Mouse (Mus musculus): Measurements from ENCODE around the gene Ch25h. TPM values are rescaled to one million over a fixed set of nuclear protein-coding genes. Genes with fewer than 3 reads are reported as not detected.
A peak's percentile ranks its signal among the peaks of the same experiment; 100 is the strongest.

Gene Ch25h
- polyA plus RNA-seq, 1 experiment from 2014 or later: 2.3 TPM

GRCm38 (mm10) chr19:34511528-34511927, 36.6 kb upstream of the Ch25h start:
- 73% methylated on average over 8 of the region's 8 CpGs for WGBS
- Histone ChIP-seq H3K9ac (no peak overlapping the region), H3K4me2 (no peak overlapping the region), H3K9me3 (no peaks in the 10 kb centered on the region), H3K36me3 (replicated peaks) (peaks cover 8% of the 10 kb centered on the region; the same call in 1 of the 2 replicates), H3K4me1 (no peaks in the 10 kb centered on the region), H3K27me3 (no peaks in the 10 kb centered on the region), H3K27ac (no peak overlapping the region), H3K4me3 (replicated peaks) (no peak overlapping the region)
- no peak for ATAC-seq (ENCODE audit: low FRiP score)

GRCm38 (mm10) chr19:34510717-34511116, 35.8 kb upstream of the Ch25h start:
- 93% methylated on average over 5 of the region's 5 CpGs for WGBS
- no peak overlapping the region for H3K4me2 ChIP-seq
- H3K27me3 ChIP-seq: no peaks in the 10 kb centered on the region
- H3K4me3 ChIP-seq (replicated peaks): no peak overlapping the region
- no peak overlapping the region for H3K27ac ChIP-seq
- peaks cover 11% of the 10 kb centered on the region; the same call in 1 of the 2 replicates for H3K36me3 ChIP-seq (replicated peaks)
- no peaks in the 10 kb centered on the region for H3K9me3 ChIP-seq
- H3K4me1 ChIP-seq: no peaks in the 10 kb centered on the region
- no peak for ATAC-seq (ENCODE audit: low FRiP score)
- no peak overlapping the region for H3K9ac ChIP-seq

GRCm38 (mm10) chr19:34505161-34505721, 30.3 kb upstream of the Ch25h start:
- Histone ChIP-seq H3K4me3 (replicated peaks) (no peak overlapping the region), H3K27me3 (no peaks in the 10 kb centered on the region), H3K27ac (no peak overlapping the region), H3K9ac (no peak overlapping the region), H3K36me3 (replicated peaks) (peaks cover 11% of the 10 kb centered on the region; the same call in 1 of the 2 replicates), H3K4me1 (no peaks in the 10 kb centered on the region), H3K9me3 (no peaks in the 10 kb centered on the region), H3K4me2 (no peak overlapping the region)
- ATAC-seq (ENCODE audit: low FRiP score): no peak
- 94% methylated on average over 12 of the region's 12 CpGs for WGBS

GRCm38 (mm10) chr19:34500763-34501162, 25.8 kb upstream of the Ch25h start:
- no peak overlapping the region for H3K4me3 ChIP-seq (replicated peaks)
- no peak overlapping the region for H3K27ac ChIP-seq
- no peaks in the 10 kb centered on the region for H3K27me3 ChIP-seq
- peaks cover 4% of the 10 kb centered on the region; the same call in 1 of the 2 replicates for H3K36me3 ChIP-seq (replicated peaks)
- no peaks in the 10 kb centered on the region for H3K4me1 ChIP-seq
- H3K4me2 ChIP-seq: no peak overlapping the region
- no peaks in the 10 kb centered on the region for H3K9me3 ChIP-seq
- WGBS: 52% methylated on average over 4 of the region's 4 CpGs
- no peak overlapping the region for H3K9ac ChIP-seq
- no peak for ATAC-seq (ENCODE audit: low FRiP score)

- WGBS: 89% methylated on average over 1 of the region's 1 CpGs
- H3K36me3 ChIP-seq (replicated peaks): no peaks in the 10 kb centered on the region
- H3K27me3 ChIP-seq: no peaks in the 10 kb centered on the region
- no peak overlapping the region for H3K27ac ChIP-seq
- no peak overlapping the region for H3K4me3 ChIP-seq (replicated peaks)
- ATAC-seq (ENCODE audit: low FRiP score): no peak
- no peaks in the 10 kb centered on the region for H3K4me1 ChIP-seq
- H3K4me2 ChIP-seq: no peak overlapping the region
- no peak overlapping the region for H3K9ac ChIP-seq
- no peaks in the 10 kb centered on the region for H3K9me3 ChIP-seq
Observed at GRCm38 (mm10) chr19:34496353-34496752, 21.4 kb upstream of the Ch25h start.

GRCm38 (mm10) chr19:34493859-34494258, 18.9 kb upstream of the Ch25h start:
- Histone ChIP-seq H3K9ac (no peak overlapping the region), H3K4me1 (no peaks in the 10 kb centered on the region), H3K9me3 (no peaks in the 10 kb centered on the region), H3K27ac (no peak overlapping the region), H3K36me3 (replicated peaks) (no peaks in the 10 kb centered on the region), H3K27me3 (no peaks in the 10 kb centered on the region), H3K4me2 (no peak overlapping the region), H3K4me3 (replicated peaks) (no peak overlapping the region)
- WGBS: 89% methylated on average over 4 of the region's 4 CpGs
- no peak for ATAC-seq (ENCODE audit: low FRiP score)

- no peak overlapping the region for H3K9ac ChIP-seq
- no peak for ATAC-seq (ENCODE audit: low FRiP score)
- no peaks in the 10 kb centered on the region for H3K9me3 ChIP-seq
- H3K4me2 ChIP-seq: no peak overlapping the region
- 16% methylated on average over 4 of the region's 4 CpGs for WGBS
- no peaks in the 10 kb centered on the region for H3K4me1 ChIP-seq
- 0 out of 2 replicates have a peak, but pooled peaks cover 7% of the 10 kb centered on the region for H3K27me3 ChIP-seq
- no peaks in the 10 kb centered on the region for H3K36me3 ChIP-seq (replicated peaks)
- no peak overlapping the region for H3K4me3 ChIP-seq (replicated peaks)
- H3K27ac ChIP-seq: no peak overlapping the region
Observed at GRCm38 (mm10) chr19:34483547-34483946, 8.6 kb upstream of the Ch25h start.

- Histone ChIP-seq H3K27me3 (peaks cover 57% of the 10 kb centered on the region), H3K9me3 (no peaks in the 10 kb centered on the region), H3K4me2 (peak overlapping the region; percentile 96), H3K27ac (no peak overlapping the region), H3K4me3 (replicated peaks) (peak overlapping the region; percentile 58), H3K4me1 (peaks cover 7% of the 10 kb centered on the region), H3K36me3 (replicated peaks) (no peaks in the 10 kb centered on the region), H3K9ac (peak overlapping the region; percentile 42)
- WGBS: 5% methylated on average over 49 of the region's 49 CpGs
- ATAC-seq (ENCODE audit: low FRiP score): peak; percentile 58
Observed at GRCm38 (mm10) chr19:34474228-34474990, 555 bp downstream of the Ch25h start.

GRCm38 (mm10) chr19:34471703-34472102, 3.3 kb downstream of the Ch25h start:
- Histone ChIP-seq H3K9ac (no peak overlapping the region), H3K4me2 (no peak overlapping the region), H3K4me3 (replicated peaks) (no peak overlapping the region), H3K36me3 (replicated peaks) (no peaks in the 10 kb centered on the region), H3K27me3 (peaks cover 42% of the 10 kb centered on the region), H3K27ac (no peak overlapping the region), H3K9me3 (no peaks in the 10 kb centered on the region), H3K4me1 (peaks cover 7% of the 10 kb centered on the region)
- no peak for ATAC-seq (ENCODE audit: low FRiP score)
- WGBS: 86% methylated on average over 2 of the region's 2 CpGs

GRCm38 (mm10) chr19:34468794-34469193, 6.2 kb downstream of the Ch25h start:
- Histone ChIP-seq H3K9me3 (no peaks in the 10 kb centered on the region), H3K27ac (no peak overlapping the region), H3K4me2 (no peak overlapping the region), H3K36me3 (replicated peaks) (no peaks in the 10 kb centered on the region), H3K27me3 (peaks cover 15% of the 10 kb centered on the region), H3K4me1 (no peaks in the 10 kb centered on the region), H3K4me3 (replicated peaks) (no peak overlapping the region), H3K9ac (no peak overlapping the region)
- ATAC-seq (ENCODE audit: low FRiP score): no peak
- WGBS: 45% methylated on average over 3 of the region's 3 CpGs

GRCm38 (mm10) chr19:34468216-34468615, 6.7 kb downstream of the Ch25h start:
- Histone ChIP-seq H3K27me3 (peaks cover 10% of the 10 kb centered on the region), H3K36me3 (replicated peaks) (no peaks in the 10 kb centered on the region), H3K4me2 (no peak overlapping the region), H3K9me3 (no peaks in the 10 kb centered on the region), H3K27ac (no peak overlapping the region), H3K9ac (no peak overlapping the region), H3K4me3 (replicated peaks) (no peak overlapping the region), H3K4me1 (no peaks in the 10 kb centered on the region)
- 26% methylated on average over 6 of the region's 6 CpGs for WGBS
- no peak for ATAC-seq (ENCODE audit: low FRiP score)

GRCm38 (mm10) chr19:34464453-34464852, 10.5 kb downstream of the Ch25h start:
- H3K27ac ChIP-seq: no peak overlapping the region
- no peaks in the 10 kb centered on the region for H3K9me3 ChIP-seq
- H3K27me3 ChIP-seq: peaks cover 4% of the 10 kb centered on the region; the same call in 1 of the 2 replicates
- no peaks in the 10 kb centered on the region for H3K4me1 ChIP-seq
- 74% methylated on average over 3 of the region's 3 CpGs for WGBS
- no peak overlapping the region for H3K4me3 ChIP-seq (replicated peaks)
- ATAC-seq (ENCODE audit: low FRiP score): no peak
- no peak overlapping the region for H3K9ac ChIP-seq
- no peaks in the 10 kb centered on the region for H3K36me3 ChIP-seq (replicated peaks)
- H3K4me2 ChIP-seq: no peak overlapping the region
